Mouse (Mus musculus): ENCODE measurements around the gene Ipo4. TPM values are rescaled to one million over a fixed set of nuclear protein-coding genes. Genes with fewer than 3 reads are reported as not detected.

The Ipo4 gene
- polyA plus RNA-seq, 1 experiment from 2014 or later, result 29.8 TPM

DNA sequence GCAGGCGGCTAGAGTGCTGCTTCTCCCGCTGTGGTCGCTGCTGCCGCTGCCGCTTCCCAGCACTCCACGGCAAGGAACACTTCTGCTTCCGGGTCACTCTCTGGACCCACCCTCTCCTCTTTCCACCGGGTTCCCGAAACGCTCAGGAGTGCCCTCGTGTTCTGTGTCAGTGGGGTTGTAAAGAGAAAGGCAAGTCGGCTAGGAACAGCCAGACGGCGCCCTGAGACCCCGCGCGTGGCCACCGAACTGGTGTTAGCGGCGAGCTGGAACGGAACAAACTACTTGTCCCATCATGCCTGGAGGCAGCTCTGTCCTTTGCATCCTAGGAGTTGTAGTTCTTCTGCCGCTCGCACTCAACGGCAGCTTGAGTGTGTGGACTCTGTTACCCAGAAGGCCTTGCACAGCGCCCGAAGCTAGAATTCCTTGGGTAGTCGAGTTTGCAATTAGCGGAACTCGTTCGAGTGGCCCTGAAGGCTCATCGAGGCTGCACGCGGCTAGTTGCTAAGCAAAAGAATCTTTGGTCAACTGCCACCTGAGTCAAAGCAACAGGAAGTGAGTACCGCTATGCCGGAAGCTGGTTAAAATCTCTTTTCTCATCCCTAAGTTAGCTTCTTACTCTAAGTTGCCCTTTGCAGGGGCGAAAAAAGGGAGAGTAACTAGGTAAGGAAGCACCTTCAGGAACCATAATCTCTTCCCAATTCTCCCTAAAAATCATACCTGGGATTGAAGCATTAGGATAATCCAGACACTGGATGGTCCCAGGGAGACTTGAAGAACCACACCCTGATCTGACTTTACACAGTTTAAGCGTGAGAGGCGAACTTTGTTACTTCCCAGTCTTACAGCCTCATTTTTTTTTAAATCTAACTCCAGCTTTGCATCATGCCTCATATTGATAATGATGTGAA lies 36.3 kb upstream of the Ipo4 start, which contains the start of the genes Gmpr2 and Nedd8:
Gene Gmpr2, plus strand, starts transcription at position 109 of the 908 bp plus-strand sequence.
Gene Nedd8, minus strand, starts transcription at position 292 of the 908 bp plus-strand sequence.
- H3K36me3 ChIP-seq (ENCODE audit: control insufficient read depth, insufficient read depth), result peaks cover 23% of the 10 kb centered on the region; the same call in 1 of the 2 replicates
- no peaks in the 10 kb centered on the region for H3K9me3 ChIP-seq (ENCODE audit: control insufficient read depth)
- 1% methylated on average over 38 of the region's 38 CpGs for WGBS
- H3K27ac ChIP-seq (ENCODE audit: low read depth, low read length), result peak within 1 kb of the TSS; percentile 57; the same call in 1 of the 2 replicates
- no peaks in the 10 kb centered on the region for H3K4me1 ChIP-seq (replicated peaks; ENCODE audit: control insufficient read depth, insufficient read depth, low read length)
- peak; percentile 29; the same call in 1 of the 2 replicates for TF ChIP-seq CTCF (IDR thresholded peaks at IDR 0.05; ENCODE audit: low read depth)
- H3K4me2 ChIP-seq (replicated peaks; ENCODE audit: low read depth), result peak within 1 kb of the TSS; percentile 84
- H3K27me3 ChIP-seq (replicated peaks; ENCODE audit: control insufficient read depth, insufficient read depth, low read length), result no peaks in the 10 kb centered on the region
- ATAC-seq, result peak; percentile 97
- peak within 1 kb of the TSS; percentile 64 for H3K4me3 ChIP-seq (ENCODE audit: low read depth, low read length)
- peak within 1 kb of the TSS; percentile 63 for H3K9ac ChIP-seq (ENCODE audit: low read depth, low read length)

DNA sequence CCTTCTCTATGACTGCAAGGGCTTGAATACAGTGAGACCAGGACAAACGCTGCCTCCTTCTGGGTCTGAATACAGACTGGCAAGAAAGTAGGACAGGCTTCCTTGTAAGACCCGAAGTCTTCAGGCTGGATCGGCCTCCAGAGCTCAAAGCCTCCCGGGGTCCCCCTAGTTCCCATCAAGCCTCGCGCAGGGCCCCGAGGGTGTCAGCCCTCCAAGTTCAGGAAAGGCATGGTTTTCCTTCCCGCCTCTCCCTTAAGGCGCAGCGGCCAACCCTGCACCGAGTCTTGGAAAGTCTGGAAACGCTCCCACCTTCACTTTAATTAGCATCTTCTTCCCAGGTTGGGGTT lies 35.7 kb upstream of the Ipo4 start:
- peak; percentile 5 for ATAC-seq
- peak overlapping the region; percentile 64 for H3K4me3 ChIP-seq (ENCODE audit: low read depth, low read length)
- WGBS, result 0% methylated on average over 12 of the region's 12 CpGs
- H3K27me3 ChIP-seq (replicated peaks; ENCODE audit: control insufficient read depth, insufficient read depth, low read length), result no peaks in the 10 kb centered on the region
- peak overlapping the region; percentile 63 for H3K9ac ChIP-seq (ENCODE audit: low read depth, low read length)
- H3K4me2 ChIP-seq (replicated peaks; ENCODE audit: low read depth), result peak overlapping the region; percentile 84
- H3K27ac ChIP-seq (ENCODE audit: low read depth, low read length), result 0 out of 2 replicates have a peak overlapping the region, but pooled peaks have one; percentile 28
- no peaks in the 10 kb centered on the region for H3K9me3 ChIP-seq (ENCODE audit: control insufficient read depth)
- H3K36me3 ChIP-seq (ENCODE audit: control insufficient read depth, insufficient read depth), result peaks cover 20% of the 10 kb centered on the region
- H3K4me1 ChIP-seq (replicated peaks; ENCODE audit: control insufficient read depth, insufficient read depth, low read length), result no peaks in the 10 kb centered on the region
- no peak for TF ChIP-seq CTCF (IDR thresholded peaks at IDR 0.05; ENCODE audit: low read depth)

DNA sequence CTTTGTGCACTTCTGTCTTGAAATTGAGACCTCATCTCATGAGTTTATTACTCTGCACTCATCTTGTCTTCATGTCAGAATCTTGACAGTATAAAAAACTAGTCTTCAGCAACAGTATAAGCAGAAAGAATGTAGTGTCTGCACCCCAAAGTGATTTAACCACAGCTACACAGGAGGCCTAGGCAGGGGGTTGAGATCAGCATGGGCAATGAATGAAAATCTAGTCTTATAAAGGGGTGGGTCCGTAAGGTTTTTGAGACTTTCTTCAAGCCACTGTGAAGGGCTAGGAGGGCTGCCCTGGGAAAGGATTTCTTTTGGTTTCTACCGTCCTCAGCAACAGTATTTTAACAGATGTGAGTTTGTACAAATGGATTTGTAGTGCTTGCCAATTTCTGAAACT lies 24.9 kb upstream of the Ipo4 start:
- H3K36me3 ChIP-seq (ENCODE audit: control insufficient read depth, insufficient read depth), result peaks cover 12% of the 10 kb centered on the region
- 0 out of 2 replicates have a peak, but pooled peaks cover 4% of the 10 kb centered on the region for H3K4me1 ChIP-seq (replicated peaks; ENCODE audit: control insufficient read depth, insufficient read depth, low read length)
- 46% methylated on average over 2 of the region's 2 CpGs for WGBS
- peak overlapping the region; percentile 75 for H3K4me2 ChIP-seq (replicated peaks; ENCODE audit: low read depth)
- no peak for TF ChIP-seq CTCF (IDR thresholded peaks at IDR 0.05; ENCODE audit: low read depth)
- no peak overlapping the region for H3K27ac ChIP-seq (ENCODE audit: low read depth, low read length)
- H3K9me3 ChIP-seq (ENCODE audit: control insufficient read depth), result no peaks in the 10 kb centered on the region
- peak overlapping the region; percentile 71 for H3K4me3 ChIP-seq (ENCODE audit: low read depth, low read length)
- no peak for ATAC-seq
- H3K9ac ChIP-seq (ENCODE audit: low read depth, low read length), result no peak overlapping the region
- H3K27me3 ChIP-seq (replicated peaks; ENCODE audit: control insufficient read depth, insufficient read depth, low read length), result no peaks in the 10 kb centered on the region

DNA sequence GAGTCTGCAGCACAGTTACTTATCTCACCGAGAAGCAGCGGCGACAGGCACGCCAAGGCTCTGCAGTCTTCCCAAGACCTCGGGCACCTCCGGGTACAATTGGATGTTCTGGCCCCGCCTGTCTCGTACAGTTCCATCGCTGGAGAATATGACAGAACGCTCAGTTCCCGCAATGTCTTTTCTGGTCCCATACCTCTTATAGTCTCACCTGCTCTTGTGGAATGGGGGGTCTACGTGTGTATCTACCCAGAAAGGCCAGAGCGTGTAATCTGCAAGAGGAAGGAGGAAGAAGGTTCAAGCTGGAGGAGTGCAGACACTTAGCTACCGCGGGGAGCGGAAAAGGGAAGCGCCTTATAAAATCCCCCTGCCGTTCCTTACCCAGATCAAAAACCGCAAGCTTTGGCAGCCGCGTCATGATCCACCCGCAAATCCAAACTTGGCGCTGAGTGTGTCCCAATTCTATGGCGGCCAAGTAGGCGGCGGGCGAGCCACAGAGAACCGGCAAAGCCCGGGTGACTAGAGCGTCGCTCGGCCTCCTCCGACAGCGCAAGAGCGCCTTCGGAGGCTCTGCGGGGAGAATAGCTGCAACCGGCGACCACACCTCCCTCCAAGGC lies 24.3 kb upstream of the Ipo4 start, which contains the start of gene Mdp1:
Gene Mdp1, minus strand, starts transcription at position 549 of the 614 bp plus-strand sequence.
- TF ChIP-seq CTCF (IDR thresholded peaks at IDR 0.05; ENCODE audit: low read depth), result peak; percentile 75
- Histone ChIP-seq H3K36me3 (ENCODE audit: control insufficient read depth, insufficient read depth) (peaks cover 12% of the 10 kb centered on the region), H3K4me3 (ENCODE audit: low read depth, low read length) (peak within 1 kb of the TSS; percentile 71), H3K27me3 (replicated peaks; ENCODE audit: control insufficient read depth, insufficient read depth, low read length) (no peaks in the 10 kb centered on the region), H3K4me1 (replicated peaks; ENCODE audit: control insufficient read depth, insufficient read depth, low read length) (0 out of 2 replicates have a peak, but pooled peaks cover 4% of the 10 kb centered on the region), H3K9ac (ENCODE audit: low read depth, low read length) (peak within 1 kb of the TSS; percentile 65), H3K4me2 (replicated peaks; ENCODE audit: low read depth) (peak within 1 kb of the TSS; percentile 75), H3K9me3 (ENCODE audit: control insufficient read depth) (no peaks in the 10 kb centered on the region), H3K27ac (ENCODE audit: low read depth, low read length) (peak within 1 kb of the TSS; percentile 87)
- under 1% methylated on average over 39 of the region's 39 CpGs for WGBS
- peak; percentile 73 for ATAC-seq

DNA sequence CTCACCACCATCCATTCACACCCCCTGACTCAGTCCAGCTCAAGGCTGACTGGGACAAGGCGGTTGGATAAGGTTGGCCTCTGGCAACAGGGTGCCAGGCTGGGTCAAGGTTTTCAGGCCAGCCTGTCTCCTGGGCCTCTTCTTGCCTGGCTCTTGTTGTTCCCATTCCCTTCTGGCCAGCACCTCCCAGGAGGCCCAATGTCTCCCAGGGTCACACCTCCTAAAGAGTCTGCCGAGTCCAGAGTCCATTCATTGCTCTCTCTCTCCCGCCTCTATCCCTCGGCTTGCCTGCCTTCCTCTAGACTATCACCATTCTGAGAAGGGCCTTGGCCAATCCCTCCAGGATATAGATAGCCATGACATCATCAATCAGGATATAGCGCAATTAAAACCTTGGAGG lies 22.3 kb upstream of the Ipo4 start:
- peak; percentile 96 for ATAC-seq
- H3K4me3 ChIP-seq (ENCODE audit: low read depth, low read length), result no peak overlapping the region
- H3K27me3 ChIP-seq (replicated peaks; ENCODE audit: control insufficient read depth, insufficient read depth, low read length), result no peaks in the 10 kb centered on the region
- peaks cover 4% of the 10 kb centered on the region for H3K36me3 ChIP-seq (ENCODE audit: control insufficient read depth, insufficient read depth)
- 42% methylated on average over 5 of the region's 5 CpGs for WGBS
- H3K4me1 ChIP-seq (replicated peaks; ENCODE audit: control insufficient read depth, insufficient read depth, low read length), result 0 out of 2 replicates have a peak, but pooled peaks cover 4% of the 10 kb centered on the region
- H3K27ac ChIP-seq (ENCODE audit: low read depth, low read length), result peak overlapping the region; percentile 87
- H3K9ac ChIP-seq (ENCODE audit: low read depth, low read length), result no peak overlapping the region
- H3K9me3 ChIP-seq (ENCODE audit: control insufficient read depth), result no peaks in the 10 kb centered on the region
- H3K4me2 ChIP-seq (replicated peaks; ENCODE audit: low read depth), result 0 out of 2 replicates have a peak overlapping the region, but pooled peaks have one; percentile 0
- TF ChIP-seq CTCF (IDR thresholded peaks at IDR 0.05; ENCODE audit: low read depth), result no peak

DNA sequence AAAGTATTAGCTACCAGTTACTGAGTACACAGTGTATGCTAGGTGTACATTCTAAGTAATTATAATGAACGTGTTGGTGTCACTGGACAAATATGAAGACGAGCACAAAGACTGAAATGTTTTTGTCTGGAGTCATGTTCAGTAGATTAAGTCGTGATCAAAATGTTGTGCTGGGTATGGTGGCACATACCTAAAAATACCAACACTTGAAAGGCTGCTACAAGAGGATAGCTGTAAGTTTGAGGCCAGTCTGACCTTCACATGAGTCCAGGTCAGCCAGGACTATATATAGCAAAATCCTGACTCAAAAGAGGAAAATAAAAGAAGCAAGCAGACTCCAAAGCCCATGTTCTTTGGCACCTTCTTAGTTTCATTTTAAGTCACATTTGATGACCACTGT lies 21.2 kb upstream of the Ipo4 start:
- Histone ChIP-seq H3K27me3 (replicated peaks; ENCODE audit: control insufficient read depth, insufficient read depth, low read length) (no peaks in the 10 kb centered on the region), H3K4me1 (replicated peaks; ENCODE audit: control insufficient read depth, insufficient read depth, low read length) (0 out of 2 replicates have a peak, but pooled peaks cover 4% of the 10 kb centered on the region), H3K9ac (ENCODE audit: low read depth, low read length) (no peak overlapping the region), H3K9me3 (ENCODE audit: control insufficient read depth) (no peaks in the 10 kb centered on the region), H3K36me3 (ENCODE audit: control insufficient read depth, insufficient read depth) (no peaks in the 10 kb centered on the region), H3K27ac (ENCODE audit: low read depth, low read length) (no peak overlapping the region), H3K4me3 (ENCODE audit: low read depth, low read length) (no peak overlapping the region), H3K4me2 (replicated peaks; ENCODE audit: low read depth) (no peak overlapping the region)
- no peak for ATAC-seq
- 82% methylated on average over 3 of the region's 3 CpGs for WGBS
- TF ChIP-seq CTCF (IDR thresholded peaks at IDR 0.05; ENCODE audit: low read depth), result no peak

Measured in intestine, postnatal 0 days (tissue).